Mouse (Mus musculus): ENCODE data around the gene Olfr926.
"Not testable (repeated sequence)": the region's sequence is repeated elsewhere in the genome, so short reads cannot be mapped to it uniquely, and the experiment has no call there.

Olfr926 gene

GRCm38 (mm10) chr9:38876826-38877225 is at the start of gene Olfr926:
Gene Olfr926 (plus strand): TSS chr9:38877126.
- CTCF ChIA-PET = no interaction called here

- CTCF ChIA-PET = no interaction called here
Observed at GRCm38 (mm10) chr9:38833027-38833426, 43.9 kb upstream of the Olfr926 start.

GRCm38 (mm10) chr9:38844149-38844548 is 32.8 kb upstream of the Olfr926 start, which contains the start of gene Olfr924:
Gene Olfr924 (plus strand): TSS chr9:38844449.
- CTCF ChIA-PET = no interaction called here

- CTCF ChIA-PET = no interaction called here
Observed at GRCm38 (mm10) chr9:38854760-38855159, 22.2 kb upstream of the Olfr926 start, which contains the start of gene Olfr26. Gene Olfr26 (plus strand): TSS chr9:38855060.

GRCm38 (mm10) chr9:38874880-38875279 is 2.0 kb upstream of the Olfr926 start:
- CTCF ChIA-PET = not testable (repeated sequence)

Data from spleen, embryonic (tissue).